Mouse (Mus musculus): ENCODE results near the gene Mad2l1.

Mad2l1 gene

DNA sequence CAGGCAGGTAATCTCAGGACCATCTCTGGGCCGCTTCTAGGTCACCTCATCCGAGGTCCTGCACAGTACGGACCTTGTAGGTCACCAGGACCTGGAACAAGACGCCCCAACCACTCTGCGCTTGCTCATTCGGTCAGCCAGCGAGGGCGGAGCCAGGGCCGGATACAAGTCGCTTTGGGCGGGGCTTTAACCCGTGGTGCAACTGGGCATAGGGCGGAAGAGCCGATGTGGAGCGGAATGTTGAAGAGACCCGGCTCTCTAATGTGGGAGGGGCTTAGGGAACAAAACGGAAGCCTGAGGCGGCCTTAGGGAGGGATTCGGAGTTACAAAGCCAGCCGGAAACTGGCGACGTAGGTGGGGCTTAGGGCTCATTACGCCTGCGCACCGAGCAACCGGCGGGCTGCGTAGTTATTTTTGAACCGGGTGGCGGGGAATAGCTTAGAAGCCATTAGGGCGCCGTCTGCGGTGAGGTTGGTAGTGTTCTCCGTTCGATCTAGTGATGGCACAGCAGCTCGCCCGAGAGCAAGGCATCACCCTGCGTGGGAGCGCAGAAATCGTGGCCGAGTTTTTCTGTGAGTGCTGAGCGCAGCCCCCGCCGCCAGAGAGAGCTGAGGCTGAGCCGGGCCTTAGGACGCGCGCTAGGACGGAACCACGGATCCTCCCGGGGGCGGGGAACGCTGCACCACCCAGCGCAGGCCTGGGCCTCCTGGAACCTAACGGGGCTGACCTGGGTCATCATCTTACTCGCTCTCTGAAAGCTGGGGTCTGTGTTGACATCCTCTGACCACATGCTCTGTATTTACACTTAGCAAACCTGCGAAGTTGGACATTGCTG lies at the start of gene Mad2l1:
TSS of gene Mad2l1 (plus strand) at position 363 of the 835 bp plus-strand sequence.
- in situ Hi-C loops (cut with MboI) = loop anchor here (25.0 kb wide), 2 partner anchors 1023 to 1398 kb away; partner anchors contain the start of gene Hpgds

- in situ Hi-C loops (cut with MboI) = no loop called here
Observed at GRCm38 (mm10) chr6:66493685-66494084, 41.5 kb upstream of the Mad2l1 start.

- in situ Hi-C loops (cut with MboI) = no loop called here
Observed at GRCm38 (mm10) chr6:66516368-66516767, 18.8 kb upstream of the Mad2l1 start.

DNA sequence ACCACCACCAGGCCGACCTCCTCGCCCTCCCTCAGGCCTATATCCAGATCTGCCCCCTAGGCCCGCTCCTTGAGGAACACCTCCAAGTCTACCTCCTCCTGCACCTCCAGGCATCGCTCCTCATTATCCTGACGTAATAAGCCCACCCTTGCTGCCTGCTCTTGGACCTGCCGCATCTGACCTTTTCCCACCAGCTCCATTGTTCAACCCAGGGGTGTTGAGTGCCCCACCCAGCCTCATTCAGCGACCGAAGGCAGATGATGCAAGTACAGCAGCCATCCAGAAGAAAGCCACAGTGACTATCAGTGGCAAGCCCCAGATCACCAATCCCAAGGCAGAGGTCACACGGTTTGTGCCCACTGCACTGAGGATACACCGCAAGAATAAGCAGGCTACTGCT lies 6.8 kb upstream of the Mad2l1 start:
- in situ Hi-C loops (cut with MboI) = loop anchor here (25.0 kb wide), 2 partner anchors 1016 to 1391 kb away; partner anchors contain the start of gene Hpgds

GRCm38 (mm10) chr6:66533241-66533640 lies 1.9 kb upstream of the Mad2l1 start:
- in situ Hi-C loops (cut with MboI) = loop anchor here (25.0 kb wide), 2 partner anchors 1021 to 1396 kb away; partner anchors contain the start of gene Hpgds

DNA sequence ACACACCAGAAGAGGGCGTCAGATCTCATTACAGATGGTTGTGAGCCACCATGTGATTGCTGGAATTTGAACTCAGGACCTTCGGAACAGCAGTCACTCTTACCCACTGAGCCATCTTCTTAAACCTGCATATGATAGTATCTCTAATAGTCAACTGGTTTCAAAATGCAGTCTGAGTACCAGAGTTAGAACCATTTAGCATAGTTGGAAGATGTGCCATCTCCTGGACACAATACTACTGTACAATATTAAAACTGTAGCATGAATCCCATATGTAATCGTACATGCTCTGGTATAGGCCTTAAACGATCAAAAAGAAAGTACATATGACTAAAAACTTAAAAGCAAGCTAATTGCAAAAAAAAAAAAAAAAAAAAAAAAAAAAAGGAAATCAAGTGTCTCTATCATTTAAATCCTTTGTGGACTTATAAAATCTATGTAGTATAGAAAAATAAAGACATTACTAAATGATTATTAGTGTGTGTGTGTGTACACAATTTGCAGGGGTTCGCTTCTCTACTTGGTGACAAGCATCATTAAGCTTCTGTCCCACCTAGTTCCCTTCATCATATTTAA lies 736 bp upstream of the Mad2l1 start:
- in situ Hi-C loops (cut with MboI) = loop anchor here (25.0 kb wide), 2 partner anchors 1022 to 1397 kb away; partner anchors contain the start of gene Hpgds

DNA sequence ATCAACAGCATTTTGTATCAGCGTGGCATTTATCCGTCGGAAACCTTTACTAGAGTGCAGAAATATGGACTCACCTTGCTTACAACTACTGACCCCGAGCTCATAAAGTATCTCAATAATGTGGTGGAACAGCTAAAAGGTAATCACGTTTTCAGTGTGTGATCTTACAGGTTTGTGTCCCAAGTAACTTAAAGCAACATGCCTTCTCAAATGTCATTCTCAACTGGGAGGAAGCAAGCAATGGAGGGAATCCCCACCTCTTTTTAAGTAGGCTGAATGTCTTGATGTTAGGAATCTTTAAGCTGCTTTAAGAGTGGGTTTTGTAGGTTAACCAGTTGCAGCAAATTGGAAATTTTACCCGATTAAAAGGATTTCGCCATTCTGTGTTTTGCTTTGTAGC lies 776 bp downstream of the Mad2l1 start:
- in situ Hi-C loops (cut with MboI) = loop anchor here (25.0 kb wide), 2 partner anchors 1024 to 1399 kb away; partner anchors contain the start of gene Hpgds

- in situ Hi-C loops (cut with MboI) = no loop called here
Observed at GRCm38 (mm10) chr6:66559996-66560395, 24.8 kb downstream of the Mad2l1 start, which contains the start of gene Vmn1r32. Gene Vmn1r32, minus strand, starts transcription at chr6:66560096.

- in situ Hi-C loops (cut with MboI) = no loop called here
Observed at GRCm38 (mm10) chr6:66595804-66596203, 60.6 kb downstream of the Mad2l1 start.
